Mouse (Mus musculus) cerebellum, adult 9-11 months (tissue): ENCODE measurements around the gene Arhgef39.
A peak's percentile ranks its signal among the peaks of the same experiment; 100 is the strongest.
"Not testable (repeated sequence)": the region's sequence is repeated elsewhere in the genome, so short reads cannot be mapped to it uniquely, and the experiment has no call there.

ENCODE experiments used
- DNase-seq: peaks from one replicate; pipeline ENCODE4 v3.0.0; 2022

Gene Arhgef39

DNA sequence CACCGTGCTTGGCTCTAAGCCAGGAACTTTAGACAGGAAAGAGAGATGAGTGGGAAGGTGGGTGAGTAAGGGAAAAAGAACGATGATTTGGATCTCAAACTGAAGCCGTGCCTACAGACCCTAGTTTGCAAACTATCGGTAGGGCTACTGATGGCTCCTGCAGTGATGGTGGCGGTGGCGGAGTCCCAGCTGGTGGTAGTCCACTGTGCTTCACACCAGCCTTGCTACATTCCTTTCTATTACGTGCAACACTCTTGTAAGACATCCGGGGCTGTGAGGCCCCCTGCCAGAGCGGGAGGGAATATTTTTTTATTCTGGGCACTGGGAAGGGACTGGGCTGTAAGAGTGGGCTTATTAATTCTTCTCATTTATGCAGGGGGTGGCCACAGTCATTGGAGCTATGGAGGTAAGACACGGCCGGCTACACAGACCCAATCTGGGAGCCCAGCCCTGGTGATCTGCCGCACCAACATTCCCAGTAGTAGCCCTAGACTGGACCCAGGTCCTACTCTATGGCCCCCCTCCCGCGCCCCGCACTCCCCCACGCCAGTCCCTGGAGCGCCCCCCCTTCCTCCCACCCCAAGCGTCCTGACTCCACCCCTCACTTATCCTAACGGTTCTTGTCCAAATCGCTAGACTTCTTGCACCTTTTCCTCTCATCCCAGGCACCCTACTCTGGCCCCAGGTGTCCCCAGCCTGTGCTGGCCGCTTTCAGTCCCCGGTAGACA lies 8.6 kb upstream of the Arhgef39 start:
- DNase-seq = peak; percentile 55

DNA sequence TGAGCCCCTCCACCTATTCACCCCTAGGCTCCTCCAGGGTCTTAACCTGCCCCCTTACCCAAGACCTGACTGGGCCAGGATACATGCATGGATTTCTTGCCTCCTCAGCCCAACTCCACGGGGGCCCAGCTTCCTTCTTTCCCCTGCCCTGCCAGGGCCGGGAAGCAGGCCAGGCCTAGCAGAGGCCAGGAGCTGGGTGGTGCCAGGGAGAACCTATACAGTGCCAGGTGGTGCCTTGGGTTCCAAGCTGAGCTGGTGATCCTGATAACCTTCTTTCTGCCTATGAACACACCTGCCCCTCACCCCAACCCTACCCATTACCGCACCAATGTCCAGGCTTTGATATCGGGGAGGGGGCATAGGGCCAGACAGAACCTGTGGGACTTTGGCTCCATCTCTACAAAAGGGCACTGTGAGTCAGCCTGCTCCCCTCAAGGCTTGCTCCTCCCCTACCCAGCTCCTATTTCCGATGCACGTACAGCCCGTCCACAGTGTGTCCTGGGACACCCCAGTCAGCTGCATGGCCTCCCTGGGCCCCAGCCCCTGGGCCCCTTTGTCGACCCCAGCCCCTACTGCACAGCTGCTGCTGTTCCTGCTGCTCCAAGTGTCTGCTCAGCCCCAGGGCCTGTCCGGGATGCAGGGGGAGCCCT lies 7.2 kb upstream of the Arhgef39 start, which contains the start of gene Car9:
Car9 (plus strand) TSS at position 431 of the 650 bp plus-strand sequence.
- DNase-seq = peak; percentile 93

DNA sequence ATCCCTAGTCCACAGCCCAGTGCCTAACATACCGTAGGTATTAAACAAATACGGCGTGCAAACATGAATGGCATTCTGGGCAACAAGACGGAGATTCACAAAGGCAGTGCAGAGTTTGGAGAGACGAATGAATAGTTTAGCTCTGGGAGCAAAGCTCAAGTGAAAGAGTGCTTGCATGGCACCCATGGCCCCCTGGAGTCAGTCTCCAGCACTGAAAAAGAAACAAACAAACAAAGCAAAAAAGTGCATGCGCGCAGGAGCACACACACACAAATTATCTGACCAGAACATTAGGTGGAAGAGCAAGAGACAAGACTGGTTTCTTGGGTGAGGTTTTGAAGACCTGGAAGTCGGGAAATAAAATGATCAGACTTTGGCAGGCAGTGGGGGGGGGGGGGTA lies 6.6 kb upstream of the Arhgef39 start:
- no peak for DNase-seq

DNA sequence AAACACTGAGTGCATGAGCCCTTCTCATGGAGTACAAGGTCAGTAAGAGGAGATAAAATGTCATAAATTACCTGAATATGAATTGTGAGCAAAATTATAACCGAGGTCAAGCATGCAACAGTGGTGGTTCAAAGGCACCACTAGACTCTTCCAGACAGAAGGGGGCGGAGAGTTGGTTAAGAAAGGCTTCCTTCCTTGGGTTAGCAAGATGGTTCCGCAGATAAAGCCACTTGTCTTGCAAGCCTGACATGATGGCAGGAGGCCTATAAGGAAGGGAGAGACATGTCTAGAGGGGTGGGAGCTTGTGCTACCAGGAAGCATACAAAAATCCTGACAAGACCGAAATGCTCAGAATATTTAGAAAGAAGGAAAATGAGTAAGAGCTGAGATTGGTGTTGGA lies 4.8 kb upstream of the Arhgef39 start:
- DNase-seq = no peak

DNA sequence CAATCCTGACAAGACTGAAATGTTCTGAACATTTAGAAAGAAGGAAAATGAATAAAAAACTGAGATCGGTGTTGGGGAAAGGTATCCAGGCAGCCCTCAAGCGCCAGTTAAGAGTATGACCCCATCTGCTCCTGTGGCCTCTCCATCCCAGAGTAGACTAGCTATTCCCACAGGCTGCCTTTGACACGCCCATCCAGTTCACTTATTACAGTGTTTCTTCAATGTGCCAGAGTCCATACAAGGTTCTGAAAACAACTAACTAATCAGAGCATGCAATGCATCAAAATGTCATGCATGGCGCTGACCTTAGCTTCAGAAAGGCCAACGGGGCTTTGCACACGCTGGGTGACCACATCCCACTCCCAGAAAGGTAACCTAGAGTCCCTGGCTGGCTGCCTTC lies 4.0 kb upstream of the Arhgef39 start:
- no peak for DNase-seq

DNA sequence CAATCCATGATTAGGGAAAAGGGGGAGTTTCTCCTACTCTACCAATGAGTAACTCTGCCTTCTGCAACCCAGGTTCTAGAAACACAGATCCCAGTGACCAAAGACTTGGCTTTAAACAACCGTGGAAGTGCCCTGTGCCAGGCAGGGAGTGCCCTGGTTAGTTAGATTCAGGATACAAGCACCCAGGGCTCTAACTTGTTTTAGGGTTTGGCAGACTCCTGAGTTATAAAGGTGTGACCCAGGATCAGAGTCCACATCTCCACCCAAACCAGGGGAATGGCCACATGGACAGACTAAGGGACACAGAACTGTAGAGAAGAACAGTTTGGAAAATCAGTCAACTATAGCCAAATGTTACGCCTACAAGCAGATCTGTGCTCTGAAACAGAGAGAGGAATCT lies 3.5 kb upstream of the Arhgef39 start:
- no peak for DNase-seq

DNA sequence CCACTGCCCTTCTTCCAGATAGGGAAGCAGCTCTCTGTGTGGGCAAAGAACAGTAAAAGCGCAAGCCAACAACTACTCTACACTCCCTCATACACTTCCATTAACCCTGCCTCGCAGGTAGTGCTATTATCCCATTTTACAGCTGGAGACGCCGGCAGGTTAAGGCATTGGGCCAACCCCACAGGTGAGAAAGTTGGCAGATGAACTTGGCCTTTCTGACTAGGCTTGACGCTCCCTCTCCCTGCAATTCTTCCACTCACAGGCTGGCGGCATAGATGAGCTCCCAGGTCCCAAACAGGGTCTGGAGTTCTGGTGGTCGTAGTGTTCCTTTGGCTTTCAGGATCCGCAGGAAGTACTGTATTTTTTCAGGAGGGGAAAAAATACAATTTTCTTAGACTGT lies 512 bp downstream of the Arhgef39 start:
- DNase-seq = peak; percentile 57

DNA sequence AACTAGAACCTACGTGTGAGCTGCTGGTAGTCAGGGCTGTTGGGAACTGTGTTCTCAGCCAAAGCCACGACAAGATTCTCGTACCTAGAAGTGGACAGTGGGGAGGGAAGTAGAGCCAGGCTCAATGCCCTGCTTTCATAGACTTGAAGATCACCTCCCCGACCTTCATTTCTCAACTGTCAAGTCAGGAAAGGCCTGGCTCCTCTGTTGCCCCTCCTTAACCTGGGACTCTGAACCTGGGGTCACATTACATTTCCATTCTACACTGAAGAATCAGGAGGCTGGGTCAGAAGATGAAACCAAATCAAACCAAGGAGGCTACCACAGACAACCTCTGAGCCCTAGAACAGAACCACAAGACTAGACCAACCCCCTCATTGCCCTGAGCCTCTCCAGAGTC lies 1.5 kb downstream of the Arhgef39 start:
- DNase-seq = no peak

DNA sequence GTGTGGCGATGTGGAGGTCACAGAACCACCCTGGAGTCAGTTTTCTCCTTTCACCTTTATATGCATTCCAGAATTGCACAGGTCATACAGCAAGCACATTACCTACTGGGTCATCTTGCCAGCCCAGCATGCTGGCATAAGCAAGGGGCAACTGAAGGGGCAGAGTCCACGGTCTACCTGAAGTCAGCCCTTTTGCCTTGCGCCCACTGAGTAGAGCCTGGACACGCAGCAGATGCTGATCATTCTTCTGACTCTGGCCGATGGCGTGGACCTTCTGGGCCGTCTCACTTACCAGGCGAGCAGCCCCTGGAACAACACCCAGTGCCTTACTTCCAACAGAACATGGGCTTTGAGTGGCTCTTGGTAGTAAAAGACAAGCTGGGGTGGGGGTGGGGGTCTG lies 2.1 kb downstream of the Arhgef39 start:
- no peak for DNase-seq

DNA sequence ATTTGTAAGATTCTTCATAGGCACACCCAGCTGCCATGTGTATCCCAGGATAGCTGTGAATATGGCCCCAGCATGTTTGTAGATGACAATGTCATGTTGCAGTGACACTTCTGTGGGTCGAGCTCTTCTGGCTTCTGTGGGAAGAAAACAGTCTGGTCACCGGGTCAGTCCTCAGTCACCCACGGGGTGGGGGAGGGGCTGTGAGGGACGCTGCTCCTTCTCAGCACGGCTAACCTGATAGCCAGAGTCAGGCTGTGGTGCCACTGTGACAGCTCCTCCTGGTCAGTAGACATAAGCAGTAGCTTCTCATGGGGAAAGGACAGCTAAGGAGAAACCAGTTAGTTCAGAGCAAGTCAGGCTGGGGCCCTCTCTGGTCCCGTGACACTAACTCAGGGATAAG lies 2.9 kb downstream of the Arhgef39 start:
- DNase-seq = no peak

DNA sequence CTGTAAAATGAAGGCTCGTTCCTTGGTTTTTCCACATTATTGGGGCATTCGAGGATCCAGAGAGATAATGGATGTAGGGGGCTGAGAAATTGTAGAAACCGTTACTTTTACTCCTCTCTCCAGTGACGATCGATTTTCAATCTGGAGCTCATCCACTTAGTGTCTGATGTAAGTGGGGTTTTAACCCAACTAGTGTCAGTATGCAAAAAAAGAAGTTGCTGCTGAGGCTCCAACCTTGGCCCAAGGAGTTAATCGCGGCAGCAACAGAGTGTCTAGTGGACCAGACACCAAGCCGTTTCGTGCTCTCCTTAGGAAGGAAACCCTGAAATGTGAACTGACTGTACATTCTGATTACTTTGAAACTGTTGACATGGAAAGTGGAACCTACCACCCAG lies 5.7 kb downstream of the Arhgef39 start:
- peak; percentile 43 for DNase-seq

DNA sequence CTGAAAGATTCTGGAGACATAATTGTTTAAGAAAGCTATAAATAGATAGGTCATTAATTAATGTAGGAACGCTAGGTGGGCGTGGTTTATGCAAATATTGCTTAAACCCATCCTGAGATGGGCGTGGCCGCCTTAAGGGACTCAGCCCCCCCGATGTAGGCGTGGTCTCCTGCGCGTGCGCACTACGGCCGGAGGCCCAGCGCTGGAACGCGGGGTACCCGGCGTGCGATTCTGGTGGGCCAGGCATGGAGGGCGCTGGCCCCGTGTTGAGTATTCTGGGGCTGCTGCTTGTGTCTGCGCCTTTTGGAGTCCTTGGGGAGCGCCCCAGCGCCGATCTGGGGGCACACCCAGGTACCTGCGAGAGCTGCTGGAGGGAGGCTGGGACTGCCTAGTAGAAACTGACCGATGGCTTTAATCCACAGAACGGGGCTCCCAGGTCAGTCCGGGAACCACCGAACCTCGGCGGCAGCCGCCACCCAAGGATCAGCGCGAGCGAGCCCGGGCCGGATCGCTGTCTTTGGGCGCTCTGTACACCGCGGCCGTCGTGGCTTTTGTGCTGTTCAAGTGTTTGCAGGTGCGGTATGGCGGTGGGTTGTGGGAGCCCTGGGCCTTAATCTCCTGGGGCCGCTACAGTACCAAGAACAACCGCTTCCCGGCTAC lies 6.2 kb downstream of the Arhgef39 start:
- peak; percentile 96 for DNase-seq

DNA sequence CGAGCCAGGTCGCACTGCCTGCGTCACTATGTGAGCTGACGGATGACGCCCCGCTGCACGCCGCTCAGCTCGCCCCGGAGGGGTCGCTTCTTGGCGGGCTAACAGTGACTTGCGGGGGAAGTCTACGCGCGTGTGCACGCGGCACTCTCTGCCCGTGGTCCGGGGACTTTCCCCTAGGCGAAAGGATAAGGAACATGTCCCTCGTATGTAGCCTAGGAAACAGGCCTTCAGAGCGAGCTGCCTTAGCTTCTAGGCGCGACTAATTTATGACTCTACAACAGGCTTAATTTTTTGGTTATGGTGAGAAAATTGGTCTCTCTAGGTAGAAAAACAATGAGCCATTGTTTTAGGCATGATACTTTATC lies 6.7 kb downstream of the Arhgef39 start, which contains the start of gene Ccdc107:
Ccdc107 (plus strand) TSS at position 80 of the 365 bp plus-strand sequence.
- DNase-seq = peak; percentile 98

DNA sequence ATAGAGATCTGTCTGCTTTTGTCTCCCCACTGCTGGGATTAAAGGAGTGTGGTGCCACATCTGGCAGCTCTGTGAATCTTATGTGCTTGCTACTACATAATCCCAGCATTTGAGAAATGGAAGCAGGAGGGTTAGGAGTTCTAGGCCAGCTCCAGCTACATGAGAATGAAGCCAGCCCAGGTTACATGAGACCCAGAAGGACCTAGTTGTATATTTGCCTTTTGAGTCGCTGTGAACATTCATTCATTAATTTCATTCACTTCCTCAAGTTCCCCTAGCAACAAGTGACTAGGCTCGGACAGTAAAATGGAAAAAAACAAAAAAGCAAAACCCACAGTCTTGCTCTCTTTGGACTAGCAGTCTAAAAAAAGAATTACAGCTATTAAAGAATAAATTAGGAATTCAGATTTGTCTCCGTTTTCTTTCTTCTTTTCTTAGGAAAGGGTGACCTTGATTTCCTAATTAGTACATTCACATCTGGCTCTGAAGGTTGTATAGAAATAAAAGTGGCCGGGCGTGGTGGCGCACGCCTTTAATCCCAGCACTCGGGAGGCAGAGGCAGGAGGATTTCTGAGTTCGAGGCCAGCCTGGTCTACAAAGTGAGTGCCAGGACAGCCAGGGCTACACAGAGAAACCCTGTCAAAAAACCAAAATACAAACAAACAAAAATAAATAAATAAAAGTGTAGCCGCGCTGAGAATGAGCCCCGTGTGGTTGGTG lies 7.2 kb downstream of the Arhgef39 start:
- DNase-seq = peak; percentile 59

DNA sequence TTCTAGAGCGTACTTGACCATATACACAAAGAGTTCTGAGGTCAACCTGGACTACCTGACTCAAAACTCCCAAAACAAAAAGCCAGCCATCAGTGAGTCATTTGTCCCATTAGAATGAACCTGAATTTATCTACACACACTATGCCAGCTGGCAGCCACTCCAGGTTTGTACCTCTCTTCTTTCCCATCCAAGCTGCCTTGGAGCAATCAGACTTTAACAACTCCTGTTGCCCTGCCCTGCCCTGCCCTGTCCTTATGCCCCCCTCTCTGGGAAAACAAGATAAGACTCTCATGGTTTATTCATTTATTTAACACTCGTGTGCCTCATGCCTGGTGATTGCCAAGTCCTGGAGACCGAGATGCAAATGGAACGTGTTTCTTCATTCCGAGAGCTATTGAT lies 8.7 kb downstream of the Arhgef39 start:
- peak; percentile 48 for DNase-seq

DNA sequence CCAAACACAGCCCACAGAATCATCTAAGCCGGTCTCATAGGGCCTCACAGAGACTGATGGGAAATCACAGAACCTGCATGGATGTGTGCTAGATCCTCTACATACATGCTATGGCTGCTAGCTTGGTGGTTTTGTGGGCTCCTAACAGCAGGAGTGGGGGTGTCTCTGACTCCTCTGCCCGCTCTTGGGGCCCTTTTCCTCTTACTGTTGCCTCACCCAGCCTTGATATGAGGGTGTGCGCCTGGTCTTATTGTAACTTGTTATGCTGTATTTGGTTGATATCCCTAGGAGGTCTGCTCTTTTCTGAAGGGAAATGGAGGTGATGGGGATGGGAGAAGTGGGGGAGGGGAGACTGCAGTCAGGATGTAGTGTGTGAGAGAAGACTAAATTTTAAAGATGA lies 9.9 kb downstream of the Arhgef39 start:
- DNase-seq = no peak

DNA sequence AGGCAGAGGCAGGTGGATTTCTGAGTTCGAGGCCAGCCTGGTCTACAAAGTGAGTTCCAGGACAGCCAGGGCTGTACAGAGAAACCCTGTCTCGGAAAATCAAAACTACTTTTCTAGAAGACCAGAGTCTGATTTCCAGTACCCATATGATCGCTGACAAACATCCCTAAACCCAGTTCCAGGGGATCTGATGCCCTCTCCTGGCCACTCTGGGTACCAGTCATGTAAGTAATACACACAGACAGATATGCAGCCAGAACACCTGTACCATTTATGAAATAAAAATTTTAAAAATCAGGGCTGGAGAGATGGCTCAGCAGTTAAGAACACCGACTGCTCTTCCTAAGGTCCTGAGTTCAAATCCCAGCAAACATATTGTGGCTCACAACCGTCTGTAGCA lies 13.8 kb downstream of the Arhgef39 start:
- DNase-seq = not testable (repeated sequence)

DNA sequence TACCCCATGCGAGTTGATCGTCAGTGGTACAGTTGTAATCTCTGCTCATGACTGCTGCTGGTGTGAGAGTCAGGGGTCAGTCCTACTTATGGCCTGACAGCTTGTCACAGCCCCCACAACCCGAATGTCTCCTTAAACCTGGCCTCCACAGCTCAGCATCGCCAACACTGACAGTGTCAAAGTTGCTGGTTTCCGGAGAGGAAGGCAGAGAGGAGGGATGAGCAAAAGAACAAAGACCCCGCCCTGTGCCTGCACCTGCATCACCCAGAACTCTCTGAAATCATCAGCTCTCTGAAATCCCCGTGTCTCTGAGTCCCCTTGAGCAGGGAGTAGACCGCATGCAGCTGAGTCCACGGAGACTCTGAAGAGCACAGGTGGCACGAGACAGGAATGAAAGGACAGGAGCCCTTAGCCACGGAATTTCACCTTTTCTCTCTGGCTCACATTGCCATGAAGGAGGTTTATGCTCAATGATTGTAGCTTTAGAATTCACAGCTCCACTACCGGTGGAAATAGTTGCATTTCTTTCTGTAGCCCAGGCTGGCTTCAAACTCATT lies 15.9 kb downstream of the Arhgef39 start, which contains the start of gene Sit1:
Sit1 (minus strand) TSS at position 200 of the 557 bp plus-strand sequence.
- DNase-seq = no peak

DNA sequence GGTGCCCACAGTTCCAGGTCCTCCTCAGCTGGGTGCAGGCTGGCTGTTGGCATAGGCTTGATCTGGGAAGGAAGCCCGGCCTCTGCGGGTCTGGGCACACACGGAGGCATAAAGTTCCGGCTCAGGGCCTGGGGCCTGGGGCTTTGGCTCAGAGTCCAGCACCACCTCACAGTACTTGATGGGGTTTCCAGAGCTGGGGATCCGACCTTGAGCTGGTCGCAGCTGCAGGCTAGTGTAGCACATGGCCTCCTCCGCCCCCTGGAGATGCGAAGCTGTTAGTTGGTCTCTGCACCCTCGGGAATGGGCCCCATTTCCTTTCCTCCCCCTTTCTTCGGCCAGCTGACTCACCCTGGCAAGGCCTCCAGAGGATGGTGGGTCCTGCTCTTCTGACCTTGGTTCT lies 16.9 kb downstream of the Arhgef39 start:
- peak; percentile 62 for DNase-seq

DNA sequence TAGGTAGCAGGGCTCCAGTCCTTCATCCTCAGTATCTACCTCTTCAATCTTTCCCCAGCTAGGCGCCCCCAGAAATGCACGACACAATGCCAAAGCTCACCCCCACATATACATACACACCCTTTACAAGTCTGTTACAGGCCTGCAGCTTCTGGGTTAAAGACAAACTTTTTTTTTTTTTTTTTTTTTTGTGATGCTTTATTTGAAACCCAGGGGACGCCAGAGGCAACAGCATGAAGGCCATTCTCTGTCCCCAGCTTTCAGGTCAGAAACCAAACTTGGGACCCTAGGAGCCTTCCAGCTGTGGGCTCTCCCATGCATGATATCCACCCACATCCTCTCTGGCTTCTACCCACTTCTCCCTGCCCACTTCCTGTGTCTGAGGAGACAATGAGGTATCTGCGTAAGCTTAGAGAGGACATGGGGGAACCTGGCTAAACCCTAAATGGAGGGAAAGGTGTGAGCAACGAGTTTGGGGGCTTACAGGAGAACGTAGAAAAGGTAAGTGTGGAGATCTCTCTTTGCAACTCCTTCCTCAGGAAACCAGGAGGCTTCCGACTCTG lies 17.5 kb downstream of the Arhgef39 start:
- no peak for DNase-seq

DNA sequence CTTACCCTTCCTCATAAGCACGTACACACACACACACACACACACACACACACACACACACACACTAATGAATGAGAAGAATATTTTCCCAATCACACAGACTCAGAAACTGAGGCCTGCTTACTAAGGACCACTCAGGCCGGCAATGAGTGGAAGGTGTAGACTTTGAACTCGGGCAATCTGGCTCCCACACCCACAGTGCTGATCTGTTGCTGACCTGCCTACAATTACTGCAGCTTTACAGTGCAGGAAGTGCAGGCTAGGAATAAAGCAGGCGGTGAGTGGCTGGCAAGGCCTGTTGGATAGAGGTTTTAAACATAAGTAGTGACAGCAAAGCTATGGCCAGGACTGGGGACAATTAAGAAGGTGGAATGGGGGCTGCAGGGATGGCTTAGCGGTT lies 18.5 kb downstream of the Arhgef39 start:
- DNase-seq = no peak
